Mouse (Mus musculus): ENCODE data around the gene Spns2. TPM values are rescaled to one million over a fixed set of nuclear protein-coding genes. Genes with fewer than 3 reads are reported as not detected.

Spns2 gene
- polyA plus RNA-seq (2015; fragmentation: Nextera tagmentation; extraction: Ambion mirVana), result 3.3 and 3.7 TPM in 2 replicates

DNA sequence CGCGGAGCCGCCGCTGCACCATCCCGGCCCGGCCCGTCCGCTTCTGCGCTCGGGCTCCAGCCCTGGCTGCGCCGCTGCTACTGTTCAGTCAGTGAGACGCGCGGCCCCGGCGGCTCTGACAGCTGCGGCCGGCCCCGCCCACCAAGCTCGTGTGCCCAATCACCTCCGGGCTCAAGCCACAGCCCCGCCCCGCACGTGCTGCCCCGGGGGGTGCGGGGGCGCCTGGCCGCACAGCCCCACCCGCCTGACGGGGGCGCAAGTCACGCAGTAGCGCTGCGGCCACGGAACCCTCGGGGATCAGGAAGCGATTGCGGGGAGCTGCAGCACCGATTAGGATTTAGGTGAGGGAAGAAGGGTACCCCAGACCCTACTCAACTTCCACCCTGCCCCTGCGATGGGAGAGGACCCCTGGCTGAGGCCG lies at the start of gene Spns2:
TSS of gene Spns2 (minus strand) at position 24 of the 421 bp plus-strand sequence.

DNA sequence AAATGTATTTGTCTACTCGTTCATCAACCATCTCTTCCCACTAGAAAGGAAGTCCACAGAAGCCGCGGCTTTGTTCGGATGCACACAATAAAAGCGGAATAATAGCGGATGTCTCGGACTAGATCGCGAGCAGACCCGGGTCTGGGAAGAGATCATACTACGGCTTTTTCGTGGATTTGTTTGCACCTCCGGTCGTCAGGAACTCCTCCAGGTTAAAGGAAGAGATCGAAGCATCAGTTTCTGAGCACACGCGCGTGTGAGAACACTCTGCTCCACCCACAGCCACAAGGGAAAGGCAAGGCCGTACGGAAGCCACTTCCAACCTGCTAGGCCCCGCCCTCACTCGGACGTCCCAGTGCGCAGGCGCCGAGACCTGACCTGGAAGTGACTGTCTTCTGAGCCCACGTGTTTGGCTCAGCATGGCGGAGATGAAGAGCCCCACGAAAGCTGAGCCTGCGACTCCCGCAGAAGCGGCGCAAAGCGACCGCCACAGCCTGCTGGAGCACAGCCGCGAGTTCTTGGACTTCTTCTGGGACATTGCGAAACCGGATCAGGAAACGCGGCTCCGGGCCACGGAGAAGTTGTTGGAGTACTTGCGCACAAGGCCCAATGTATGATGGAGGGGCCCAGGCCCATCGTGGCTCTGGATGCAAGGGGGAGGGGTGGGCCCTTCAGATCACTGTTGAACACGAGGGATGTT lies 48.6 kb downstream of the Spns2 start, which contains the start of gene Mybbp1a:
TSS of gene Mybbp1a (plus strand) at position 391 of the 700 bp plus-strand sequence.

DNA sequence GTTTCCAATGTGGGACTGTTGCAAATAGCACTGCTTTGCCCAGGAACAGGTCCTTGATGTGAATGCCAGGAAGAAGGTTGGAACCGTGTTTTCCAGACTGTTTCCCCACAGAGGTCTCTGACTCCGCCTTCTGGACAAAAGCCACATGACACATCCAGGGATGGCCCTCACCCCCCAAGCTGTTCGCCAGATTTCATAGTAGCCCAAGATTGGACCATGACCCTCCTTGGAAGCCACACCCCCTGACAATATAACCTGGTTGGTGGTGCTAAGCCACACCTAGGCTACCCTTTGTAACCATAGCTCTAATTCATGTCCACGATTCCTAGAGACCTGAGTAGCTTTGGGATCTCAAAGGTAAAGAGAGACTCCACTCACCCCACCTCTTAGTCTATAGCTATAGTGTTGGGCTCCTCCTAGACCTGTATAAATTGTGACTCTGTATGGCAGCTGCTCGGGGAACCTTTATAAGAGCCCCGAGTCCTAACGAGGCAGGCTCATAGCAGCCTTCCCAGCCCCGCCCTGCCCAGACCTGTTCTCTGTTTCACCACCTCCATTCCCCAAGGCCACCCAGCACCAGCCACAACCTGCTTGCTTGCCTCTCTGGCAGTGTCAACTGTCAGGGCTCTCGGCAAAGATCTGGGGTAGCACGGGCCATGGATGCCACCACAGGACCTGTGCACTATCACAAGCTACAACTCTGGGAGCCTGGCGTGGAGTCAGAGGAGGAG lies 54.6 kb downstream of the Spns2 start, which contains the start of gene Ggt6:
TSS of gene Ggt6 (plus strand) at position 564 of the 731 bp plus-strand sequence.

DNA sequence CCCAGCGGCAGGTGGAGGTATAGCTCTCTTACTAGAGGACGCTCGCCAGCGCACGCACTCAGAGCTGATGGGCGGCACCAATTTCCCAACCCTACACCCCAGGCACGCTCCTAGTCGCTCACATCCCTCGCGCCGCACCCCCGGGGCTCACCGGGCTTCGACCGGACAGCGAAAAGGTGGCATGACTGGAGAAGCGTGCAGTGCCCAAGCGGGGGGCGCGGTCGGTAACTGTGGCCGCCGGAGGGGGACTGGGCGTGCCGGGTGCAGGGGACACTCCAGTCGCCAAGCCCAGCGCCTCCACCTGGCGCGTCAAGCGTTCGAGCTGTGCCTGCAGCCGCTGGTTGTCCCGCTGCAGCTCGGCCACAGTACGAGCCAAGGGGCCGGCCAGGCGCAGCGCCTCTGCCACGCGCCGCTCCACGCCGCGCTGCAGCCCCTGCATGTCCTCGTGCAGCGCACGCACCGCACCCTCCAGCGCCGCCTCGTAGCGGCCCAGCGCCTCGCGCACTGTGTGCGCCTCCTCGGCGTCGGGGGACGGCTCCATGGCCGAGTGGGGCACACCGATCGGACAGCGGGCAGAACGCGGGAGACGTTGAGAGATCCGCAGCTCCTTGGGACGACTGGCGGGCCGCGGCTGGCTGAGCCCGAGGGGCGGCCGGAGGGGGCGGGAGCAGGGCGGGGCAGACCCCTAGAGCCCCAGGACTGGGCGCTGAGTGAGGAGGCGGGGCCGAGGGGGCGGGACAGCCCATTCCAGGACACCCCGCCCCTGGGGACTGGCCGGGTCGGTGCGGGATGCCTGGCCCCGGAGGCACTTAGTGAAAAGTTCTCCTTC lies 78.4 kb downstream of the Spns2 start, which contains the start of gene Smtnl2:
TSS of gene Smtnl2 (minus strand) at position 621 of the 829 bp plus-strand sequence.

Other genes starting within 250 kb of the Spns2 start
- 0.06 and 0.08 TPM in 2 replicates for gene Slc13a5, start 222.7 kb downstream of the Spns2 start, polyA plus RNA-seq (2015; fragmentation: Nextera tagmentation; extraction: Ambion mirVana)
- gene Xaf1, start 188.3 kb downstream of the Spns2 start, polyA plus RNA-seq (2015; fragmentation: Nextera tagmentation; extraction: Ambion mirVana), result 20.3 and 24.7 TPM in 2 replicates
- gene Fbxo39, start 175.5 kb downstream of the Spns2 start, polyA plus RNA-seq (2015; fragmentation: Nextera tagmentation; extraction: Ambion mirVana), result not detected in 2 replicates
- gene Tekt1, start 127.5 kb downstream of the Spns2 start, polyA plus RNA-seq (2015; fragmentation: Nextera tagmentation; extraction: Ambion mirVana), result 0.11 TPM in 1 of 2 replicates, not detected in the other
- 31.2 and 39.8 TPM in 2 replicates for gene Smtnl2, start 78.2 kb downstream of the Spns2 start, polyA plus RNA-seq (2015; fragmentation: Nextera tagmentation; extraction: Ambion mirVana)
- gene Ggt6, start 54.4 kb downstream of the Spns2 start, polyA plus RNA-seq (2015; fragmentation: Nextera tagmentation; extraction: Ambion mirVana), result 1.1 and 1.4 TPM in 2 replicates
- 69.5 and 71.9 TPM in 2 replicates for gene Mybbp1a, start 48.5 kb downstream of the Spns2 start, polyA plus RNA-seq (2015; fragmentation: Nextera tagmentation; extraction: Ambion mirVana)
- gene Spns3, start 60.6 kb upstream of the Spns2 start, polyA plus RNA-seq (2015; fragmentation: Nextera tagmentation; extraction: Ambion mirVana), result 0.06 and 0.07 TPM in 2 replicates
- gene Ube2g1, start 117.4 kb upstream of the Spns2 start, polyA plus RNA-seq (2015; fragmentation: Nextera tagmentation; extraction: Ambion mirVana), result 45.5 and 54.4 TPM in 2 replicates
- 9.0 and 10.9 TPM in 2 replicates for gene Ankfy1, start 200.1 kb upstream of the Spns2 start, polyA plus RNA-seq (2015; fragmentation: Nextera tagmentation; extraction: Ambion mirVana)